In the genomic region with DNA sequence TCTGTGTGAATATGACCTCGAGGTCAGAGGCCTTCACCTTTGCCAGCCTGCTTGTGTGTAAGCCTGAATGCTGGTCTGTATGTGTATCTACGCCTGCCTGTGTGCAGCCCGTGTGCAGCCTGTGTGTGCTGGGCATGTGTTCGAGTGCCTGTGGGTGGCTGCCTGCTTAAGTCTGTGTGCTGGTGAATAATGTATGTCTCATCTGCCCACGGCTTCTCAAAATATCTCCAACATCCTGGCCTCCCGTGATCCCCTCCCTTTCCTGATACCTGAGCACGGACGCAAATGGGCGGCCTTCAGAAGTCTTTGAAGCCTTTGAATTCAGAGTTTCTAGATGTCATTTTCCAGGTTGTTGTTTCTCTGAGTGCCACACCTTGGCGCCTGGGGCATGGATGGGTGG, we compare ENCODE assay signal across 7 mouse cellular contexts.
"Had no signal": no experiment of that assay in that cellular context is flagged by ENCODE, and none has a peak within 500 bp of the region (broad histone marks: within the 10 kb centered on the region; RNA-seq: fewer than 3 reads in every experiment).

No protein-coding gene starts in this region.

- DNase-seq: kidney, adult 18-20 months; kidney, postnatal 10 days; lung, embryonic 14.5 days; lung, postnatal 10 days; lung, postnatal 4 days; thymus, adult 18-20 months; thymus, postnatal 25 days had no signal
